Mouse (Mus musculus) spleen, adult 2 months (tissue): Measurements from ENCODE around the gene Etfa. TPM values are rescaled to one million over a fixed set of nuclear protein-coding genes. Genes with fewer than 3 reads are reported as not detected.

ENCODE experiments used
- DNase-seq, 2 experiments: peaks; one replicate each; pipeline versions ENCODE4 v3.0.0 to v3.0.0-alpha.2; 2012 to 2021; ENCODE audit warnings: low spot score in 2 of 2, low read depth in 1 of 2
- H3K27ac ChIP-seq: fragments of 200-500 bp; 2 replicates; pipeline ENCODE4 v1.5.1; 2012; ENCODE audit warnings: low read length, inconsistent platforms; ENCODE audit not compliant: insufficient read depth
- H3K27me3 ChIP-seq: fragments of 200-500 bp; 2 replicates; pipeline ENCODE4 v1.6.1; 2012; ENCODE audit warnings: mild to moderate bottlenecking, moderate library complexity, low read length, inconsistent platforms; ENCODE audit not compliant: control insufficient read depth, insufficient read depth
- H3K36me3 ChIP-seq: fragments of 200-500 bp; 2 replicates; pipeline ENCODE4 v1.6.1; 2012; ENCODE audit warnings: mild to moderate bottlenecking, low read length, inconsistent platforms; ENCODE audit not compliant: control insufficient read depth, insufficient read depth
- H3K4me1 ChIP-seq: fragments of 200-500 bp; 2 replicates; pipeline ENCODE4 v1.6.1; 2011; ENCODE audit warnings: inconsistent platforms; ENCODE audit not compliant: control insufficient read depth, insufficient read depth, insufficient read length
- H3K4me3 ChIP-seq: fragments of 200-500 bp; 2 replicates; pipeline ENCODE4 v1.5.1; 2011; ENCODE audit warnings: mild to moderate bottlenecking, inconsistent platforms; ENCODE audit not compliant: insufficient read depth, insufficient read length; ENCODE audit errors: extremely low read depth
- CTCF ChIP-seq: fragments of 200-500 bp; IDR thresholded peaks from 2 replicates; pipeline ENCODE4 v1.5.1; 2011; ENCODE audit warnings: mild to moderate bottlenecking, inconsistent platforms; ENCODE audit not compliant: insufficient read depth, insufficient read length, insufficient replicate concordance; ENCODE audit errors: extremely low read depth
- POLR2A ChIP-seq: fragments of 200-500 bp; IDR thresholded peaks from 2 replicates; pipeline ENCODE4 v1.6.1; 2011; ENCODE audit warnings: low read depth, low read length, inconsistent platforms
- WGBS: fragments of 180-500 bp; shearing (Covaris S2); methylation state at CpG from one replicate; pipeline ENCODE4 v1.1.7; 2018; 5-methylcytosine and 5-hydroxymethylcytosine counted together
- polyA plus RNA-seq: library from polyadenylated mRNA; depleted of rRNA; stranded (reverse); fragments of >200 nt; gene quantifications from 2 replicates; pipeline ENCODE4 v1.2.3, GENCODE M21; 2012

The Etfa gene
- polyA plus RNA-seq, 1 experiment = 15.9 TPM

DNA sequence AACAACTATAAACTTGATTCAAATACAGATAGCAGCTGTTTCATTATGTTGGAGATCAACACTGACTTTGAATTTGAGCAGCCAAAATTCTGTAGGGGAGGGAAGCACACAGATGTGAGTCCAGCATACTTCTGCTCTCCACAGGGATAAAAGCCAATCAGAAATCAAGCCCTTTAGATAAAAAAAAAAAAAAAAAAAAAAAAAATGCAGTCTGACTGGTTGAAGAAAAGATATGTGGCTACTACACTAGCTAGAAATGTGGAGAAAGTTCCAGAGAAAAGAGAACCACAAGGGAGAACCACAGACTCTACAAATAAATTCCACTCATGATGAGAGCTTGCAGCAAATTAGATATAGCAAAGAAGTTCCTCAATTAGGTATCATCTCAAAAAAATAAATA, 33.3 kb downstream of the Etfa start:
- no peak overlapping the region for H3K27ac ChIP-seq
- H3K36me3 ChIP-seq = peaks cover 5% of the 10 kb centered on the region; the same call in 1 of the 2 replicates
- H3K27me3 ChIP-seq = no peaks in the 10 kb centered on the region
- DNase-seq = no peak
- no peak for TF ChIP-seq CTCF
- no peak for TF ChIP-seq POLR2A
- no peak overlapping the region for H3K4me3 ChIP-seq
- H3K4me1 ChIP-seq = no peaks in the 10 kb centered on the region

GRCm38 (mm10) chr9:55476084-55476483, 36.0 kb downstream of the Etfa start:
- peaks cover 4% of the 10 kb centered on the region; the same call in 1 of the 2 replicates for H3K36me3 ChIP-seq
- no peaks in the 10 kb centered on the region for H3K27me3 ChIP-seq
- H3K27ac ChIP-seq = no peak overlapping the region
- 57% methylated on average over 1 of the region's 1 CpGs for WGBS
- TF ChIP-seq POLR2A (no peak), CTCF (no peak)
- DNase-seq = no peak
- no peak overlapping the region for H3K4me3 ChIP-seq
- H3K4me1 ChIP-seq = no peaks in the 10 kb centered on the region

GRCm38 (mm10) chr9:55468397-55468796, 43.6 kb downstream of the Etfa start:
- no peaks in the 10 kb centered on the region for H3K4me1 ChIP-seq
- no peaks in the 10 kb centered on the region for H3K27me3 ChIP-seq
- no peak overlapping the region for H3K4me3 ChIP-seq
- no peak for DNase-seq
- H3K27ac ChIP-seq = no peak overlapping the region
- TF ChIP-seq CTCF (no peak), POLR2A (no peak)
- WGBS = 66% methylated on average over 1 of the region's 1 CpGs
- peaks cover 2% of the 10 kb centered on the region; the same call in 1 of the 2 replicates for H3K36me3 ChIP-seq

DNA sequence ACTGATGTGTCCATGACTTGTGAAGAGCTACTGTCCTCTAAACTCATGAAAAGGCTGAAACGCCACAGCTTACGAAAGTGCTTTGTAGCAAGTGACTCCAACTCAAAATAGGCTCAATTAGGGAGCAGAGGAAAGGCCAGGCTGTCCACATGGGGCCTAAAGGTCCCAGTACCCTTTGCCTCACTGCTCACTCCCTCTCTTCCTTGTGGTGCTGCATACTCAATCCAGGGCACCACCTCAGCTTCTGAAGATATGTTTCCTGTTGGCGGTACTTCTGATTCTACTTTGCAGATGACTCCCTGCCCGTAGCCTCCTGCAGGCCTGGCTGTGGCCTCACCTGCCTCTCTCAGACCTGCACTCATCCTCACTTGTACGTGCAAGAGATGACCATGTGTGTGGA, 58.7 kb downstream of the Etfa start:
- Histone ChIP-seq H3K4me1 (no peaks in the 10 kb centered on the region), H3K36me3 (peaks cover 2% of the 10 kb centered on the region; the same call in 1 of the 2 replicates), H3K27ac (no peak overlapping the region), H3K27me3 (no peaks in the 10 kb centered on the region), H3K4me3 (no peak overlapping the region)
- no peak for DNase-seq
- no peak for TF ChIP-seq CTCF
- no peak for TF ChIP-seq POLR2A
- 88% methylated on average over 5 of the region's 5 CpGs for WGBS

GRCm38 (mm10) chr9:55452906-55453305, 59.1 kb downstream of the Etfa start:
- no peak for DNase-seq
- 93% methylated on average over 1 of the region's 1 CpGs for WGBS
- H3K27ac ChIP-seq = no peak overlapping the region
- H3K36me3 ChIP-seq = peaks cover 2% of the 10 kb centered on the region; the same call in 1 of the 2 replicates
- no peak for TF ChIP-seq POLR2A
- TF ChIP-seq CTCF = no peak
- H3K4me3 ChIP-seq = no peak overlapping the region
- H3K4me1 ChIP-seq = no peaks in the 10 kb centered on the region
- no peaks in the 10 kb centered on the region for H3K27me3 ChIP-seq

GRCm38 (mm10) chr9:55451426-55451825, 60.6 kb downstream of the Etfa start:
- whole genome bisulfite sequencing = 92% methylated on average over 3 of the region's 3 CpGs
- no peak for TF ChIP-seq POLR2A
- TF ChIP-seq CTCF = no peak
- no peak for DNase-seq

GRCm38 (mm10) chr9:55450035-55450434, 62.0 kb downstream of the Etfa start:
- 92% methylated on average over 6 of the region's 6 CpGs for WGBS
- TF ChIP-seq CTCF (no peak), POLR2A (no peak)
- no peak for DNase-seq

More at GRCm38 (mm10) chr9:55451426-55451825, 60.6 kb downstream of the Etfa start:
- Histone ChIP-seq H3K27me3 (no peaks in the 10 kb centered on the region), H3K4me1 (no peaks in the 10 kb centered on the region), H3K4me3 (no peak overlapping the region), H3K36me3 (peaks cover 2% of the 10 kb centered on the region; the same call in 1 of the 2 replicates), H3K27ac (no peak overlapping the region)

More at GRCm38 (mm10) chr9:55450035-55450434, 62.0 kb downstream of the Etfa start:
- Histone ChIP-seq H3K36me3 (peaks cover 2% of the 10 kb centered on the region; the same call in 1 of the 2 replicates), H3K27ac (no peak overlapping the region), H3K4me1 (no peaks in the 10 kb centered on the region), H3K27me3 (no peaks in the 10 kb centered on the region), H3K4me3 (no peak overlapping the region)
